Mouse (Mus musculus) spleen, postnatal 10 days (tissue): ENCODE measurements at regions not wholly inside any gene's neighbourhood (a gene's known extent, or its start where the extent isn't known, plus 50 kb on each side); places are given as distances from the start of the nearest gene placed in this dataset.
A peak's percentile ranks its signal among the peaks of the same experiment; 100 is the strongest.

Experiments
- DNase-seq, 2 experiments: peaks; one replicate each; pipeline ENCODE4 v3.0.0; 2021 to 2022; ENCODE audit warnings: low spot score in 2 of 2

DNA sequence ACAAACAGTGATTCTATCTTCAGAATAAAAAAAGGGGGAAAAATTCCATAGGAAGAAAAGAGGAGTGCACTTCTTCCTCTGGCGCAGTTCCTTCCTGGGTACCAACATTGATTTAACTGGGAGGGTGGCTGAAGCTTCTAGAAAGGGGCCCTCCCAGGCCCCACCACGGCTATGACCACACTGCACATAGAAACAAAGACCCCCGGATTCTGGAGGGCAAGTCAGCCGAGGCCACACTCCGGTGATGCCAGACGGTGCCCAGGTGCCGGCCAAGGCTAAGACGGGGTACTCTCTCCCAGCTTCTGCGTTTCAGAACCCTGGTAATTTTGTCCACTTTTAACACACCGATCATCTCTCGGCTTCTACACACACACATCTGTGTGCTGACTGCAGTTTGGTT lies 435.8 kb downstream of the Zfp536 start:
- no peak for DNase-seq

DNA sequence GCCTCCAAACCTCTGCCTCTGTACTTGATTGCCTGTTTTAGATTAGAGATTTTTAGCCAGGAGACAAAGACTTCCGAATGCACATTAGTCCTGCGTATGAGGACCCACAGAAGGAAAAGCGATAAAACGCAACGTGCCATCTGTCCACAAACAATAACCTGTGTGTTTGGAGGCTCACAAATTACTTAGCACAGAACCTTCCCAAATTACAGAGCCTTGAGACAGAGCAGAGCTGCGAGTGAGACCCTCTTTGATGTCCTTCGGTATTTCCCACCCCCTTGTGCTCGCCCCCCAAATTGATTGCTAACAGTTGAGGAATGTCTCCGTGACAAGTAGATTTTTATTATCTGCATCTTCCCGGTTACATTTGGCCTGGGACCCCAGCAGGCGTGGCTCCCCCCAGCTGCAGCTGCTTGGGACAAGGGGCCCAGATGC lies 435.4 kb downstream of the Zfp536 start:
- DNase-seq: no peak

DNA sequence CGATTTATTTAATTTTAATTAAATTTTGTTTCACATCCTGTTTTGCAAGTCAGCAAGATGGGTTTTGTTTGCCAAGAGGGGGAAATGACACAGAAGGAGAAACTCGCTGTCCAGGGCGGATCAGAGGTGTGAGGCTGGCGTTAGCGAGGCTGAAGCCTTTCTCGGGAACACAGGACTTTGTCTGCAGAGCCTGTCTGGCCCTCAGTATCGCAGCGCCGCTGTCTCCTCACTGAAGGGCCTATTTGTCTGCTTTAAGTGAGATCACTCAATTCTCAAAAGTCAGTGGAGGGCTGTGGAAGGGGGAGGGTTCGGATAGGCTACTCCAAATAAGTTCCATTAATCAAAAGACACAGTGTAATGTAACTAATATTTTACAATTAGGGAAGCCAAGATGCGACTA lies 430.8 kb downstream of the Zfp536 start:
- no peak for DNase-seq

DNA sequence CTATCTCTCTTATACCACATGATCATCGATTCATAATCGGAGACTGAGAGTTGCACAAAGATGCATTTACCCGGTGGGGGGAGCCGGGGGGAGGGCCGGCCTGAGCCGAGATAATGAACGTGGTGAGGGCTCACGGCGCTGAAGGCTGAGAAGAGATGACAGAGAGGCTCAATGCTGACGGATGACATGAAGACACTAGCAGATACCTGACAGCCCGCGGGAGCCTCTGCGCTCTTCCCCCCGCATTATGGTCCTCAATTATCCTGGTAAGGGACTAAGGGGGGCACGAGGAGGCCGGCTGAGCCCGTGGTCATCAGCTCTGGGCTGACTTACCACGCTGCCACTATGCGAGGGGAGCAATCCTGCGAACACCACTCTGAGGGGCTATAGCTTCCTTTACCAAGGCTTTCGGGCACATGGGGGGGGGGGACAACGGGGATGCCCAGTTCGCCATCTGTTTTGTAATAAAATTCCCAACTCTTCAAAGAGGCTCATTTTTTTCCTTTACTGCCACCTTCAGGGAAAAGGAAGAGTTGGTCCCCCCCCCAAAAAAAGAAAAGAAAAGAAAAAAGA lies 430.3 kb downstream of the Zfp536 start:
- no peak for DNase-seq

DNA sequence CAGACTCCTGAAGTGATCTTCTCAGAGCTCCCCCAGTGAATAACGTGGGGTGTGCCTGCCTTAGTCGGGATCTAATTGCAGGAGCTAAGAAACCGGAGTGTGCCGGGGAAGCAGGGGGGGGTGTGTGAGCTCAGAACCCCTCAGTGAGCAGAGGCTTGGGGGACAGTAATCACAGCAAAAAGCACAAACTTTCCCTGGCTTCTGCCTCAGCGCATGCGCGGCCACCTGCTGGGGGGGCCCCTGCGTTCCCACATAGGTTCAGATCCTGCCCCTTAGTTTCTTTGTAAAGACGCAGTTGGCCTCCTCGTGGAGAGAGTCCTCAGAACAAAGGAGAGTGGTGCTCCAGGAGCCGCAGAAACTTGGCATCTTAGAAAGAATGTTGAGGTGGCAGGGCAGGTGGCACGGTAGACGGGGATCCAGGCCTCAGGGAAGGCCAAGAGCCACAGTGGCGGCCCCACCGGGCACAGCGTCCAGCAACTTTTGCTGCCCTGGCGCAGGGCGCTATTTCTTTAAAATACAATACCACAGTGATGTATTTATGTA lies 429.7 kb downstream of the Zfp536 start:
- DNase-seq: no peak

DNA sequence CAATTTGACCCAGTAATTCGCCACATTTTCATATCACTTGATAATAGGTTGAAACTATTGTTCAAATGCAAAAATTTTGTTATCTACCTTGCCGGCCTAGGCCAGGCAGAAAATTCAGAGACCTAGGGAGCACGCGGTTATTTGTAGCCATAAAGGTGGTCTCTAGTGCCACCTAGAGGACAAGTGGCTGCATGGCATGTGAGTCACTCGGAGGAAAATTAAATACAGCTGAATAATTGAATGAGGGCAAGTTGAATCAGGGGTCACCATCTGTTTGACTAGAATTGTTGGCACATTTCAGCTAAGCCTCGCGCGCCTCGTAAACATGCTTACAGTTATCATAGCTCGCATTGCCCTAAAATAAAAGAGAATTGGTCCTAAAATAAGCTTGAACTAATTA lies 427.4 kb downstream of the Zfp536 start:
- DNase-seq: peak in 1 of 2 experiments; percentile 51

DNA sequence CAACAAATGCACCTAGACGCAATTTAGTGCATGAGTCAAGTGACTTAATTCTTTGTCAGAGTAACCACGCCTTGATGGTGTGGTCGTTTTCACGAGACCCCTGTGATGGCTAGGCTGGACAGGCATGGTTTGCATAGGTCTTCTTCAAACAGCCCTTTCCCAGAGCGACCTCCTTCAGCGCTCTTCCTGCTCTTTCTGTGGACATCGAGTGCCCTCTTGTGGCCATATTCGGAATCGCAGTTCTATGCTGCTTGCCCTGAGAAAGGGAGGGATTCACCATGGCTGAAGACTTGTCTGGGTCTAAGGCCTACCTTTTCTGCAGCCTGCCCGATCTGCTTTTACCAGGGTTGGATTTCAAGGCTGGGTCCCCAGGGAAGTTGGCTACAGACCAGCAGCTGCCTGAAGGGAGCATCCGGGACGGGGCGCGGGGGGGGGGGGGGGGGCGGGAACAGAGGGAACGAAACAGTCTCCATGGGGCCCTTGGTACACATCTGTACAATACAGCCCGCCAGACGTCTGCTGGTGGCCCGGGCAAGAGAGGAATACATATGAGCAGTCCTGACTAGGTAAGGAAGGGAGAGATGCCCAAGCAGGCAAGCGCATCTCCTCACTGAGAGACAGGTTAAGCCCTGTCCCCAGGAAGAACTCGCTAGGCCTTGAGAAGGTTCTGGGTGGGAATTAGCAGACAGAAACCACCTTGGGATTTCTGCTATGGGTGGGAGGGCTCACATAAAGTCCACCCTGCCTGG lies 415.6 kb downstream of the Zfp536 start:
- peak; percentile 64 to 82 for DNase-seq

DNA sequence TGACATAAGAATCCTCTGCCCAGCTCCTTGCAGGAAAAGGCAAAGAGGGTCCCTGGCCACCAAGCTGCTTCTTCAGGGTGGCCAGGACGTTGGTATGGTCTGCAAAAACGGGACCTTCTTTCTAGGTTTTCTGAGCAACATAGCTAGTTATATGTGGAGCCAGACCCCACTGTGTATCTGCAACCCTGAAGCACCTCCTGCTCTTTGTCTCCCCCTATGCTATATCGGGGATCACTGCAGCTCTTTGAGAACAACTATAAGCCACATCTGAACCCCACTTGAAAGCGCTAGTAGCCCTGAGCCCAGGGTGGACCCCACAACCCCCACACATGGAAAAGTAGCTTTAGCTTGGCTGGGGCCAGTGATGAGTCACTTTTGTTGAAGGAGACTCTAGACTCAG lies 414.9 kb downstream of the Zfp536 start:
- no peak for DNase-seq

DNA sequence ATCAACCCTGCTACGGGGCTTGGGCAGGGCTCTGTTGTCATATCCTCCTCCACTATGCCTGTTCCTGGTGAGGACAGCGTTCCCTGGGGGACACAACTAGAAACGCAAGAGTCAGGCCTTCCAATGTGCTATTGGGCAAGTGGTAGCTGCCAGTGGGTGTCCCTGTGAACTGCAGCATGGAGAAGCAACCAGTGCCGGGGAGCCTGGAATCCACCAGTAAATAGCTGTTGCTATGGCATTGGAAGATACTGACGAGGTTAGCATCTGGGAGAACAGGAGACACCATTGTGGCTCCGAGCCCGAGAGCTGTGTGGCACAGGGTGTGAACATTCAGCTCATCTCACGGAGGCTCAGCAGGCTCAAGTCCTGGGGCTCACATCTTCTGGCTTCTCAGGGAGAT lies 414.0 kb downstream of the Zfp536 start:
- DNase-seq: no peak

DNA sequence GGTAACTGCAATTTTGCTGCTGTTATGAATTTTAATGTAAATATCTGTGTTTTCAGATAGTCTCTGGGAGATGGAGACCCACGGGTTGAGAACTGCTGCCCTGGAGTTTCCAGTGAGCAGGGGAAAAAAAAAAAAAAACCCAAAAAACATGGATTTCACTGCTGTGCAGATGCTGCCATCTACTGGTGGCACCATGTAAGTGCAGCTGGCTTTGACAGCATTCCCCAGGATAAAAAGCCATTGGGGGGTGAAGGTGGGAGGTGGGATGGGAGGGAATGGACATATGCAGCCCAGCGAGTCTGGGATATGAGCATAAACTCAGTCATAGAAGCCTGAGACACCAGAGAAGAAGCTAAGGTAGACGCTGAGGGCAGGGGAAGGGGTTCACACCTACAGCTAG lies 413.3 kb downstream of the Zfp536 start:
- DNase-seq: no peak

DNA sequence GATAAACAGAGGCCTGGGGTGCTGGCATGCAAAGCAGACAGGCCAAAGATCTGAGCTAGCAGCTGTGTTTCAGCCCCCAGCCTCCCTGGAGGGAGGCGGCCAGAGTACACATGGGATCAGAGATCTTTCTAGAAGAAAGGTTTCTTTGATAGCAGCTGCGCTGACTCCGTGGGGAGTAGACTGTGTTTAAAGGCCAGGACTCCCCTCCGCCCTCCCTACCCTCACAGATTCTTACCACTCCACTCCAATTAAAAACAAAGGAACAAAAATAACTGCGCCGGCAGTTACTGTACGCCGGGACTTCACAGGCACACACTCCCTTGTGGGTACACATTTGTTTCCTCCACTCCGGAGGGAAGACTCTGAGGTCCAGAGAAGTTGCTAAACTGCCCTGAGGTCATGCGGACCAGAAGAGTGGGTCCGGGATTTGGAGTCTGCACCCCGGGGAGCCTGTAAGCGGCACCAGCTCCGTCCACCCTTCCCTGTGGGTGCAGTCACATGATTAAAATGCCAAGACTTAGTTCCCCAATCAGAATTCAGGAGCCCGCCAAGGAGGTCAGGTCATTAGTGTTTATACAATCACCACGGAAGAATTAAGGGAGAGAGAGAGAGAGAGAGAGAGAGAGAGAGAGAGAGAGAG lies 411.5 kb downstream of the Zfp536 start:
- no peak for DNase-seq

DNA sequence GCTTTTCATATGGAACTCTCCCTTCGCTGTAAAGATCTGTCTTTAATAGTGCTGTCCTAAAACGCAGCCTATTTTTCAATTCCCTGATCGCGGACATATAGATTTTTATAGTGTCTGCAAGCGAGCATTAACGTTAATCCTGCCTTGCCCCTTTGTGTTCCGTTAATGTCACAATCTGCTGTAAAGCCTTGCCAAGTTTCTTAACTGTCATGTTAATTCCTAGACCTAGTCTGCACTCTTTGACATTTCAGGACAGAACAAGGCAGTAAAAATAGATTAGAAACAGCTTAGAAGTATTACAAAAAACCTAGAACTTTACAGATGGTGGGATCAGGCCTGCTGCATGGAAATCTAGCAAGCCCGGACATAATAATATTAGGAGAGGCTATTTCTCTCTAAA lies 410.6 kb downstream of the Zfp536 start:
- DNase-seq: no peak

DNA sequence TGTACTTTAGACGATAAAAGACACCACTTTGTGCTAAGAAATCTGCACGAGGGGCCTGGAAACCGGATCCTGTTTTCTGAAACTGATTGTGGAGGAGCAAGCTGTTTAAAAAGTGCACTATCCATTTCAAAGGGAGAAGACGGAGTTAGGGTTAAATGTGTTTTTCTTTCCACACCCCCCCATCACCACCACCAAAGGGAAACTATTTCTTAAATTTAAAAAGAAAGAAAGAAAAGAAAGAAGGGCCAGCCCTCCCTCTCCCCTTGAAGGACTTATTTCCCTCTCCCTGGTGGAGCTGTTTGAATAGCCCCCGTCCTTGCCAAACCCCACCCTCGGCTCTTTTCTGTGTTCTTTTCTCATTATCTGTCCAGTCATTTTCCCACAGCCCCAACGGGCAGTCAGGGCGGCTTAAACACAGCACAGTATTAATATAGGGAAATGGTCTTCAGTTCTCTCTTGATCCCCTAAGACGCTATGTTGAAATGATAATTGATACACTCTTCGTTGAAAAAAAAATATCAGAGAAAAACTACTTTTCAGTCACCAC lies 409.7 kb downstream of the Zfp536 start:
- DNase-seq: no peak

DNA sequence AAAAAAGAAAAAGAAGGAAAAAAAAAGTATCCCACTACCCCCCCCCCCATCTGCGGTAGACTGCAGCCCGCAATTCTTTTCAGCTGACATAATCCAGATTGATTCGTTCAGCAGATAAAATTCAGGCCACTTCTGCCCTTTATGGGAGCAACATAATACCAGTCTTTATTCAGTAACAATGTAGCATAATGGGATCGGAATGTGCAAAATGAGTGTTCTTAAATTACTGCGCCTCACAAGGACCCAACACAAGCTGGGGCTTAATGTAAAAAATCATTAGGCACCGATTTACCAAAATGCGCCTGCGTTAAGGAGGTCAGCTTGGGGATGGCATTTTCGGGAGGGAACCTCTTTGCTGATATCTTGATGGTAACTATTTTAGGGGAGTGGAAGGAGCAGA lies 409.2 kb downstream of the Zfp536 start:
- no peak for DNase-seq

DNA sequence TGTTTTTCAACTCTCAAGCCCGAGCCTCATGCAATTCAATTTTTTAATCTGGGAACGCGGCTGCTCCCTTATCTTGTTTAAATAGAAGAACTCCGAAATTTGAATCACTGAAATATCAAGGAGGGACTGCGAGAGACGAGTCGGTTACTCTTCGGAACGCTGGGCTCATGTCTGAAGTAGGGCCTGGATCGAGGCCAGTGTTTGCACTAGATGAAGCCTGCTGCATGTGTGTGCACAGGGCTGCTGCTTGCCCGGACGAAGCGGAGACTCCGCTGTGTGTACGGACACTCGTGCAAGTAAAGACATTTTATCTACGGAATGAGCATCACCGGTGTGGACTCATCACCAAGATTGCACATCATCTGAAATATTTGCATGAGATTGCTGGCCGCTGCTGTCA lies 407.4 kb downstream of the Zfp536 start:
- no peak for DNase-seq

DNA sequence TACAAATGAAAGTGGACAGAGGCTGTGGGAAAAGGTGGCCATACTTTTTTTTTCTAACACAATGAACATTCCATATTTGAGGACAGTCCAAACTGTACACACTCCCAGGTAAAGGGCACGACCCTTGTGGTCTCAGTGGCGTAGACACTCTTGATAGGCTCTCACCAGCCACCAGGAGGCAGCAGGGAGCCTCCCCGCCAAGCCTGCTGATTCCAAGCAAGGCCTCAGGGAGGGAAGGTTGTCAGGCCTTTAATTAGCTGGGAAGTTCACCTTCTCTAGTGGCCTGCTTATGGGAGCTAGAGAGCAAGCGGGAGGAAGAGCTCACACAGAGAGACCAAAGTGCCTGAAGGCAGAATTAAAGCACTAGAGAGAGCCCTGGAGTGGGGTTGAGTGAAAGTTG lies 403.7 kb downstream of the Zfp536 start:
- DNase-seq: peak in 1 of 2 experiments; percentile 33

DNA sequence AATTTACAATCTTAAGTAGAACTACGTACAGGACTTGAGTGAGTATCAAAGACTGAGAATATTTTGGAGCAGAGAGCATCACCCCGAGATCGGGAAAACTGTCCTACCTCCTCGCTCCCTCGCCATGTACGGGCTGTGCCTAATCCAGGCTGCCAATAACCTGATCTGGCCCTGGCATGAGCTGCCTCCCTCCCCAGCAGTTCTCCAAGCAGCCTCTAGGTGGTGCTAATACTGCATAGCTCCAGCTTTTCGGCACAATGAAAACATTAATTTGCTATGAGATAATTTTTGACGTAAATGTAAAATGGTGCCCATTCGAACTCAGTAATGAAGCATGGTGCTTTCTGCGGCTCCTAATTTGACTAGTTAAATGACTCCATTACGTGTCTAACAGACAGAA lies 399.6 kb downstream of the Zfp536 start:
- peak; percentile 22 to 70 for DNase-seq

DNA sequence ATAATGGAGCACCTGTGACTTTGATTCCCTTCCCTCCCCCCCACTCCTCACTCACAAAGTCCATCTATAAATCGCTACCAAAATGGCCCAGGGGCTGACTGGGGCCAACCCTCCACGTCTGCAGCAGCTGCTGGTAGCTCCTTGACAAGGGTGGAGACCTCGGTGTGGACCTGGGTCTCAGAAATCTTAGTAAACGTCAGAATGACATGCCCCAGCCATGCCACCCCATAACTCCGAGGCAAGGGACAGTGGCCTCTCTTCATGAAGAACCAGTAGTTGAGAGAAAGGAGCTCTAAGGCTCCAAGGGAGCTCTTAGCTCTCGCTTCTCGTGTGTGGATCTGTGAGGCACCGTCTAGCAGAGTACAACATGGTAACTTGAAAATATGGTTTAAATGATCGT lies 398.4 kb downstream of the Zfp536 start:
- DNase-seq: no peak

DNA sequence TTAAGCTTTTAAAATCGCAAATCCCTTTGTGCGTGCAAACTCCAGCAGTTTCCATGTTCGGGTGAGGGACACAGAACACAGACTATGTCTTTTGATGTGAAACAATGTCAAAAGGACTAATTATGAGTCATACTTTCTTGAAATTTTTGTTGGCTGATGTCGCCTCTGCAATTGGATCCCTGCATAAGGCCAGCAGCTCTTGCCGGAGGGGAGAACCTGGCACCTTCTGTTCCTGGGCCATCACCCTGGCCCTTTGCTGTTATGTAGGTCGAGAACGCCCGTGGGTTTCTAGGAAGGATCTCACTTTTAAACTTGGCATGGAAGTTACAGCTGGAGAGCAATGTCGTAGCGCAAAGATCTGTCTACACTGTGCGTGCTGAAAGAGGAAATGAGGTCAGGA lies 397.9 kb downstream of the Zfp536 start:
- DNase-seq: no peak

DNA sequence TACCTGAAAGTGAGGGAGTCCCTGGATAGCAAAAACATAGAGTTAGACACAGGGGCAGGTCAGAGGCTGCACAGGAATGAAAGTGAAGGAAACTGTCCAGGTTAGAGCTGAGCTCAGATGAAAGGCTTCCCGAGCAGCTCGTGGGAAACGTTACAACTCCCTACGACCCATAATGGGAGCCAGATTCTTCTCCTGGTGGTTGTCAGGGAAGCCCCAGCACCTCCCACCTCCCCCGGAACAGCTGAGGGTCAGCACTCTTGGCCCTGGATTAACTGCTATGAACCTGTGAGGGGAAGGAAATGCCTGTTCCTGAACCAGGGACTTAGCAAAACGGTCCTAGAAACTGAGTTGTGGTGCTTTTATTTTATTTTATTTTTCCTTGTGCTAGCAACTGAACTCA lies 397.2 kb downstream of the Zfp536 start:
- DNase-seq: no peak

DNA sequence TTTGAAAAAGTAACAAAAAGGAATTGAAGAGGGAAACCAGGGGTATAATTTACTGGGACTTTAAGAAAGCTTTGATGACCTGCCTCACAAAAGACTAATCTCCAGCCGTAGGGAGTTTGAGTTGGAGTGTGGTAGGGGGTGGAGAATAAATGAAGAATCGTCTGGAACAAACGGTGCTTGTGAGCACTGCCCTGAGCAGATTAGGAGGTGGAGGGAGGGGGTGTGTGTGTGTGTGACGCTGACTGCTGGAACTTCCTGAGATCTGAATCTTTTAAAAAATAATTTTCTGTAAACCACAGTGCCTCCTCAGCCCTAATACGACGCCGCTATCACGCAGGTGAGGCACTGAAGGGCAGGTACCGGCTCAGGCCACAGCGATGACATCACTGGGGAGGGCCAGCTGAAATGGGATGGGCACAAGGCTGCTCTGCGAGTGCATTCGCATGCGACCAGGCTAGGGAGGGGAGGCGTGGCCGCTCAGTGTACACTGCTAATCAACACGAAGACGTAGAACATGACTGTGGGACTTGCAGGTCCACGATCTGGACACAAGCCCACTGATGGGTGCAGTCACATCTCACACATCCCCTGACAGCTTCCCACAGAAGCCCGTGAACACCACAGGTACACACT lies 395.4 kb downstream of the Zfp536 start:
- DNase-seq: no peak

DNA sequence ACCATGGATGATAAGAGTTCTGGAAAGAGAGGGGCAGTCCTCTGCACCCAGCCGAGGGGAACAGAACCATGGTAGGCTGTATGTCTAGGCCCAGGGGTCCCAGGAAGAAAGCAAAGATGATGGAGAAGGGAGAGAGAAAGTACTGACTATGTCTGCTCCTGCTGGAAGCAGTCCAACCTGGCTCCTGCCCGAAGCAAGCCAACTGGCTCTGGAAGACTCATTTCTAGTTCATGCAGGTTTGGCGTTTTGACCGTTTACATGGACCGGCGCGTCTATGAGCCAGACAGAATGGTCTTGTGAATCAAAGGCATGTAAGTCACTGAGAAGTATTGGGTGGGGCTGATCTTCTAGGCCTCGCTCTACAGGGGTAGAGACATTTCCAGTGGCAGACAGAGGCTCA lies 385.6 kb downstream of the Zfp536 start:
- DNase-seq: no peak
